Mouse (Mus musculus) kidney, adult 2 months (tissue): Measurements from ENCODE around the gene Zdhhc17.

ENCODE experiments used
- CTCF ChIP-seq: fragments of 200-500 bp; conservative IDR thresholded peaks from 2 replicates; pipeline ENCODE4 v1.5.1; 2011; ENCODE audit warnings: low read depth, mild to moderate bottlenecking, control low read depth, low read length, moderate library complexity, mixed read lengths; ENCODE audit not compliant: insufficient read depth, insufficient read length
- POLR2A ChIP-seq: fragments of 200-500 bp; IDR thresholded peaks from one replicate; pipeline ENCODE4 v1.6.1; 2011; ENCODE audit warnings: low read depth, low read length, control low read depth

DNA sequence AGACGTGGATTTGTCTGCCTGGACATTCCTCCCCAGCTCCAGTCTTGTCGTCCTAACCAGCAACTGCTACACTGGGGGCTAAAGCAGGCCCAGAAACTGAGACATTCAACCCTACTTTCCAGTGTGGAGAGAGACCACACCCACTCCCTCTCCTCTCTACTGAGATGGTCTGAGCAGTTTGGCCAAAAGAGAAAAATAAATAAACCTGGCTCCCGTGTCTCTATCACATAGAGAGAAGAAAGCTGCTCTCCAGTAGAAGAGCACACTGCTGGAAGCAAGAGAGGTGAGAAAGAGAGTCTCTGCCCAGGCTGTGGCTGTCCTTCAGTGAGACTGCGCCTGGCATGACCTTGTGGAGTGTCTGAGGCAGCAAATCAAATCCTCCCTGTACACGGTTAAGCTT, 10.7 kb downstream of the Zdhhc17 start:
- TF ChIP-seq CTCF: no peak
- no peak for TF ChIP-seq POLR2A
